Mouse (Mus musculus): ENCODE measurements around the gene Vmn1r218. TPM values are rescaled to one million over a fixed set of nuclear protein-coding genes. Genes with fewer than 3 reads are reported as not detected.
"Not testable (repeated sequence)": the region's sequence is repeated elsewhere in the genome, so short reads cannot be mapped to it uniquely, and the experiment has no call there.

The Vmn1r218 gene
- total RNA-seq (2021): not detected
- long read RNA-seq, experiment 1: 0 reads
- long read RNA-seq, experiment 2: 0 reads

GRCm38 (mm10) chr13:23133099-23133498, at the start of gene Vmn1r218:
Gene Vmn1r218, plus strand, starts transcription at chr13:23133155.
- H3K27ac ChIP-seq: no peak within 1 kb of the TSS
- H3K4me3 ChIP-seq: no peak within 1 kb of the TSS
- TF ChIP-seq CTCF (IDR thresholded peaks at IDR 0.05): no peak
- no peak for DNase-seq
- intact Hi-C loops (cut with DNase I): no loop called here

GRCm38 (mm10) chr13:23094386-23094785, 38.6 kb upstream of the Vmn1r218 start:
- no peak overlapping the region for H3K4me3 ChIP-seq
- no peak for TF ChIP-seq CTCF (IDR thresholded peaks at IDR 0.05)
- H3K27ac ChIP-seq: no peak overlapping the region
- no peak for DNase-seq
- intact Hi-C loops (cut with DNase I): no loop called here

GRCm38 (mm10) chr13:23118126-23118525, 14.8 kb upstream of the Vmn1r218 start, which contains the start of gene Vmn1r217:
Gene Vmn1r217, minus strand, starts transcription at chr13:23118226.
- intact Hi-C loops (cut with DNase I); DNase-seq; H3K4me3 ChIP-seq: not testable (repeated sequence)

GRCm38 (mm10) chr13:23120611-23121010, 12.3 kb upstream of the Vmn1r218 start:
- Histone ChIP-seq H3K4me3 (no peak overlapping the region), H3K27ac (no peak overlapping the region)
- TF ChIP-seq CTCF (IDR thresholded peaks at IDR 0.05): no peak
- intact Hi-C loops (cut with DNase I): no loop called here
- no peak for DNase-seq

More at GRCm38 (mm10) chr13:23118126-23118525, 14.8 kb upstream of the Vmn1r218 start, which contains the start of gene Vmn1r217:
- not testable (repeated sequence) for H3K27ac ChIP-seq

GRCm38 (mm10) chr13:23133501-23133900, 546 bp downstream of the Vmn1r218 start:
- DNase-seq: no peak
- no peak for TF ChIP-seq CTCF (IDR thresholded peaks at IDR 0.05)
- no peak overlapping the region for H3K27ac ChIP-seq
- intact Hi-C loops (cut with DNase I): no loop called here
- H3K4me3 ChIP-seq: no peak overlapping the region

GRCm38 (mm10) chr13:23138880-23139279, 5.9 kb downstream of the Vmn1r218 start:
- DNase-seq: no peak
- TF ChIP-seq CTCF (IDR thresholded peaks at IDR 0.05): no peak
- Histone ChIP-seq H3K27ac (no peak overlapping the region), H3K4me3 (no peak overlapping the region)
- intact Hi-C loops (cut with DNase I): no loop called here

- Histone ChIP-seq H3K4me3 (no peak overlapping the region), H3K27ac (no peak overlapping the region)
- intact Hi-C loops (cut with DNase I): no loop called here
- DNase-seq: no peak
- TF ChIP-seq CTCF (IDR thresholded peaks at IDR 0.05): no peak
These were observed 24.9 kb downstream of the Vmn1r218 start for GRCm38 (mm10) chr13:23157848-23158247.

GRCm38 (mm10) chr13:23159012-23159411, 26.1 kb downstream of the Vmn1r218 start, which contains the start of gene Vmn1r219:
Gene Vmn1r219, plus strand, starts transcription at chr13:23159312.
- intact Hi-C loops (cut with DNase I): no loop called here
- DNase-seq: no peak
- TF ChIP-seq CTCF (IDR thresholded peaks at IDR 0.05): no peak

GRCm38 (mm10) chr13:23166471-23166870, 33.5 kb downstream of the Vmn1r218 start:
- H3K27ac ChIP-seq; H3K4me3 ChIP-seq; DNase-seq; intact Hi-C loops (cut with DNase I): not testable (repeated sequence)

More at GRCm38 (mm10) chr13:23159012-23159411, 26.1 kb downstream of the Vmn1r218 start, which contains the start of gene Vmn1r219:
- Histone ChIP-seq H3K4me3 (no peak within 1 kb of the TSS), H3K27ac (no peak within 1 kb of the TSS)

GRCm38 (mm10) chr13:23187875-23188274, 54.9 kb downstream of the Vmn1r218 start, which contains the start of gene Vmn1r220:
Gene Vmn1r220, minus strand, starts transcription at chr13:23187975.
- DNase-seq: no peak
- Histone ChIP-seq H3K27ac (no peak within 1 kb of the TSS), H3K4me3 (no peak within 1 kb of the TSS)
- no peak for TF ChIP-seq CTCF (IDR thresholded peaks at IDR 0.05)
- intact Hi-C loops (cut with DNase I): no loop called here

Other genes starting within 250 kb of the Vmn1r218 start
- not detected for gene Vmn1r212, start 248.9 kb upstream of the Vmn1r218 start, total RNA-seq (2021)
- not detected for gene Vmn1r213, start 125.5 kb upstream of the Vmn1r218 start, total RNA-seq (2021)
- gene Vmn1r214, start 102.7 kb upstream of the Vmn1r218 start, total RNA-seq (2021): not detected
- not detected for gene Vmn1r215, start 65.1 kb upstream of the Vmn1r218 start, total RNA-seq (2021)
- not detected for gene Vmn1r217, start 14.9 kb upstream of the Vmn1r218 start, total RNA-seq (2021)
- gene Vmn1r219, start 26.2 kb downstream of the Vmn1r218 start, total RNA-seq (2021): not detected
- gene Vmn1r220, start 54.8 kb downstream of the Vmn1r218 start, total RNA-seq (2021): not detected
- not detected for gene Vmn1r221, start 81.0 kb downstream of the Vmn1r218 start, total RNA-seq (2021)
- gene Vmn1r222, start 102.8 kb downstream of the Vmn1r218 start, total RNA-seq (2021): not detected
- not detected for gene Vmn1r223, start 114.0 kb downstream of the Vmn1r218 start, total RNA-seq (2021)
- gene Zfp322a, start 236.1 kb downstream of the Vmn1r218 start, total RNA-seq (2021): 10 to 100 TPM in 1 of 2 experiments, 1 to 10 TPM in 1; 8.9 to 12.7 TPM

Measured in gastrocnemius, adult 2 months (tissue).